8 mouse cellular contexts compared by ENCODE assay signal in the genomic region with DNA sequence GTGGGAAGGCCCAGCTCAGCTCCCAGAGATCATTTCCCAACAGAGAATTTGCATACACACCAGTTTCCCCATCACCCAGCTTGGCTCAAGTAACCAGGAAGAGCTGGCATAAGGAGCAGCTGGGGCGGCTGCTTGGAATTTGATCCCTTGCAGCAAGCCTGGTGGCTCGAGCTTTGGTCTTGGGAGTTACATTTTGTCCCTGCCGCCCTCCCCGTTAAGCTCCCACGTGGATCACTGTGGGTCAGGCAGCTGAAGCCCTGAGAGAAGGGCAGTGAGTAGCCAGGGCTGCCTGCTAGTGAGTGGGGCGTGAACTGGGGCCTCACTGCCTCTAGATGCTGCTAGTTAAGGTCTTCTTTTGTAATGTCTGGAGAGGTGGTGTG. TPM values are rescaled to one million over a fixed set of nuclear protein-coding genes. Genes with fewer than 3 reads are reported as not detected.
DNase-seq lines count a peak whose midpoint lies in the region; ATAC-seq and TF ChIP-seq lines count a peak whose summit lies in the region.

No protein-coding gene starts in this region.

- H3K4me3 ChIP-seq in stomach, postnatal 0 days (ENCODE audit: low read depth, low read length) = no peak overlapping the region

- H3K36me3 ChIP-seq in stomach, postnatal 0 days (ENCODE audit: control insufficient read depth, insufficient read depth, low read length) = peaks cover 7% of the 10 kb centered on the region; the same call in 1 of the 2 replicates

- peak overlapping the region; percentile 81 for H3K27ac ChIP-seq in stomach, postnatal 0 days (replicated peaks)

- H3K4me1 ChIP-seq in stomach, postnatal 0 days (replicated peaks; ENCODE audit: control insufficient read depth, insufficient read depth) = peaks cover 4% of the 10 kb centered on the region

- ATAC-seq in stomach, postnatal 0 days (ENCODE audit: low FRiP score, low TSS enrichment) = peak; percentile 66

- no peak; the same call in 1 of the 2 replicates for TF ChIP-seq CTCF in stomach, postnatal 0 days (IDR thresholded peaks at IDR 0.05; ENCODE audit: low read depth)

- DNase-seq in layer of hippocampus, postnatal 36 days = peak; percentile 26 to 27
- no peak for DNase-seq in layer of hippocampus, adult 9-11 months
- peak; percentile 92 for DNase-seq in adipocyte (ENCODE audit: low spot score)
- DNase-seq in forelimb bud, embryonic 11.5 days (ENCODE audit: low read depth, low spot score) = peak; percentile 27
- DNase-seq in kidney, postnatal 4 days = peak; percentile 41 to 66
- DNase-seq in stomach, postnatal 0 days (ENCODE audit: low spot score) = peak; percentile 71
- DNase-seq in T-cell, adult 2 months (ENCODE audit: low spot score) = no peak
- no peak for DNase-seq in spleen, postnatal 36 days (ENCODE audit: low spot score in 2 of 2)

- no peak for TF ChIP-seq EP300 in stomach, postnatal 0 days (optimal IDR thresholded peaks at IDR 0.05)

- no peak overlapping the region for H3K4me2 ChIP-seq in stomach, postnatal 0 days (replicated peaks; ENCODE audit: low read depth)

- no peaks in the 10 kb centered on the region for H3K9me3 ChIP-seq in stomach, postnatal 0 days (ENCODE audit: control insufficient read depth, low read length)

- H3K27me3 ChIP-seq in stomach, postnatal 0 days (ENCODE audit: control insufficient read depth, insufficient read depth, low read length) = no peaks in the 10 kb centered on the region

- 26% methylated on average over 6 of the region's 6 CpGs for WGBS in stomach, postnatal 0 days

- peak overlapping the region; percentile 31; the same call in 1 of the 2 replicates for H3K9ac ChIP-seq in stomach, postnatal 0 days (ENCODE audit: low read length)

RNA-seq across cellular contexts. Expression of a gene that starts 11.9 kb away (rescaled TPM):
- total RNA-seq in layer of hippocampus, postnatal 36 days (2021) = 1 to 10 TPM in 1 of 2 experiments, under 1 TPM in 1; 0.83 to 1.2 TPM
- 2.7 TPM in 2 replicates for polyA plus RNA-seq in stomach, postnatal 0 days (2015; fragmentation: Nextera tagmentation; extraction: Ambion mirVana)

RNA-seq across cellular contexts. Expression of a gene that starts 30.8 kb away (rescaled TPM):
- 100 to 1,000 TPM; 112 to 118 TPM for total RNA-seq in layer of hippocampus, postnatal 36 days (2021)
- 28.3 and 28.4 TPM in 2 replicates for polyA plus RNA-seq in stomach, postnatal 0 days (2015; fragmentation: Nextera tagmentation; extraction: Ambion mirVana)

RNA-seq across cellular contexts. Expression of a gene that starts 49.2 kb away (rescaled TPM):
- total RNA-seq in layer of hippocampus, postnatal 36 days (2021) = 10 to 100 TPM; 16.2 to 16.5 TPM
- 13.0 and 13.6 TPM in 2 replicates for polyA plus RNA-seq in stomach, postnatal 0 days (2015; fragmentation: Nextera tagmentation; extraction: Ambion mirVana)

RNA-seq across cellular contexts. Expression of a gene that starts 50.2 kb away (rescaled TPM):
- under 1 TPM; 0.62 to 0.76 TPM for total RNA-seq in layer of hippocampus, postnatal 36 days (2021)
- polyA plus RNA-seq in stomach, postnatal 0 days (2015; fragmentation: Nextera tagmentation; extraction: Ambion mirVana) = 0.05 and 0.06 TPM in 2 replicates

Comparison
In these comparisons a context has a peak if more than half of its experiments do, and no peak if none do; other contexts are left out.
1. DNase-seq: peak in layer of hippocampus, postnatal 36 days (2 of 2), adipocyte (single experiment), forelimb bud, embryonic 11.5 days (single experiment), kidney, postnatal 4 days (2 of 2) and stomach, postnatal 0 days (single experiment); none in layer of hippocampus, adult 9-11 months (single experiment), T-cell, adult 2 months (single experiment) and spleen, postnatal 36 days (0 of 2).